Mouse (Mus musculus) fat pad, adult 2 months (tissue): ENCODE data around the gene Rd3l.

Experiments
- DNase-seq: peaks from one replicate; pipeline ENCODE4 v3.0.0-alpha.2; 2011; ENCODE audit warnings: low read depth, low spot score; ENCODE audit errors: extremely low read depth

The Rd3l gene

DNA sequence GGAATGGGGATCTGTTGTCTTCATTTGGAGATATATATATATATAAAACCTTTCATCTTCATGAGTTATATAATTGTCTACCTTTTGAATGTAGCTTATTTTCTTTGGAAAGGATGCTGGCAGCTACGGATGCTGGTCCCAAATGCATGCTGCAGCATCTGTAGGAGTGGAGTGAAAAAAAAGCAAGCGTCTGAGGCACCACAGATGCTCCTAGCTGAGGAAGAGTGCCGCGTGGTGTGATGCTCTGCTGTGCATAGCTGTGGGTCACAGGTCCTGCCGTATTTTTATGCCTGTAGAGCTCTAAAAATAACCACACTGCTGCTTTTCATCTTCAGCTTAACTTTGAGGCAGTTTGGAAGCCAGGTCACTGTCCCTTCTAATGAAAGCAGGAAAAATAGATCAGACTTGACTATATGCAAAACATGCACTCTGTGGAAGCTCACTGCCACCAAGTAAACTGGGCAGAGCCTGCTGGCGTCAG lies at the start of gene Rd3l:
Rd3l (minus strand) TSS at position 431 of the 481 bp plus-strand sequence.
- DNase-seq: no peak

DNA sequence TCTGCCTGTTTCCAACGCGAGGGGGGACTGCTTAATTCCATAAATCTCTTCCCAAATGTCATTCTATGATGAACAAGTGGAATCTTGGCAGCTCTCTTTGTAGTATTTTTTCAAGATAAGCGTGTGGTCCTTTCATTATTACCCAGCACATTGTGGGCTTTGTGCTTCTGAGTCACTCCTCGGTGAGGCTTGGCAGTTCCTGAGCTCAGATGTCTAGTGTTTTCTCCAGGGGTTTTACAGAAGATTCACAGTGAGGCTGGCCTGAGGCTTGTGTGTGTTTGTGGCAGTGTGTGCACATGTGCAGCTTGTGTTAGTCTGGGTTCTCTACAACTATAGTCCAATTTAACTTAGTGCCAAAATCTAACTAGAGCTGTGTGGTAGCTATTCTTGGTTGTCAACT lies 46.3 kb upstream of the Rd3l start:
- no peak for DNase-seq

DNA sequence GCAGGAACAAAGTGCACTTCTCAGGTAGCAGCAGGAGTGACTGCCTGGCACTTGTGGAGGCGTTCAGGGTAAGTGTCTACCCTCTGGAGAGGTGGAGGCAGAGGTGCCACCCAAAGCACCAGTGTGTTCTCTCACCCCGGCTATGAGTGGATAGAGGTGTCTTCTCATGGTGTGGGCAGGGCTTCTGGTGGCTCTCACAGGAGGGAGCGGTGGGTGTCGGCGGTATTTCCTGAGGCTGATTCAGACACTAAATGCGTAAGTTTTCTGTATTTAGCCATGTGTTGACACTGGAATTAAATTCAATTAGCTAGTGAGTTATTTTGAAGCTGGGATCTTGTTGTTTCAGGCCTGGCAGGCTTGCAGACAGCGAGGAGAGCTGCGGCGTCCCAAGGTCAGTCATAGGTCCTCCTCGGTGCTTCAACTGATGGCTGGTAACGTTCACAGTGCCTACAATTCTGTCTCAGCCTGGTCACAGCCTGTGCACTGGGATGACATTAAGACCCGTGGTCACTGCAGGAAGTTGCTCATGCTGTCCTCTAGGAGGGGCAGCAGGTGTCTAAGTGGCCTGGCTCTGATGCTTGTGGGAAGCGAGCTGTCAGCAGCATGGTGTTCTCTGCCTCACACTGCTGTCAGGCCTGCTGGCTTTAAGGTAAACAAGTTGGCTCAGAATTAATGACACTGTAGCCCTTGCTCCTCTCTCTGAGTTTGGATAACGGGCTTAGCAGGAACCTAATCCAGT lies 45.0 kb upstream of the Rd3l start:
- no peak for DNase-seq

DNA sequence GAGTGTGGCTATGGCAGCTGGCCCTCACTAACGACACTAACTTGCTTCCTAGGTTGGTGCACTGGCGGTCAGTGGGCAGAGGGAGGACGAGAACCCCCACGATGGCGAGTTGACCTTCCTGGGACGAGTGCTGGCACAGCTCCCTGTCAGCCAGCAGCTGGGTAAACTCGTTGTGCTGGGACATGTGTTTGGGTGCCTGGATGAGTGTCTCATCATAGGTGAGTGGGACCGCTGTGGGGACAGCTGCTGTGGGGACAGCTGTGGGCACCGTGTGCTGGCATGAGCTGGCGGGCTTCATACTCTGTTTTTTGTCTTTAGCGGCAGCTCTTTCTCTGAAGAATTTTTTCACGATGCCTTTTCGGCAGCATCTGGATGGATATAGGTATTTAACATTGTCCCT lies 44.3 kb upstream of the Rd3l start:
- no peak for DNase-seq

DNA sequence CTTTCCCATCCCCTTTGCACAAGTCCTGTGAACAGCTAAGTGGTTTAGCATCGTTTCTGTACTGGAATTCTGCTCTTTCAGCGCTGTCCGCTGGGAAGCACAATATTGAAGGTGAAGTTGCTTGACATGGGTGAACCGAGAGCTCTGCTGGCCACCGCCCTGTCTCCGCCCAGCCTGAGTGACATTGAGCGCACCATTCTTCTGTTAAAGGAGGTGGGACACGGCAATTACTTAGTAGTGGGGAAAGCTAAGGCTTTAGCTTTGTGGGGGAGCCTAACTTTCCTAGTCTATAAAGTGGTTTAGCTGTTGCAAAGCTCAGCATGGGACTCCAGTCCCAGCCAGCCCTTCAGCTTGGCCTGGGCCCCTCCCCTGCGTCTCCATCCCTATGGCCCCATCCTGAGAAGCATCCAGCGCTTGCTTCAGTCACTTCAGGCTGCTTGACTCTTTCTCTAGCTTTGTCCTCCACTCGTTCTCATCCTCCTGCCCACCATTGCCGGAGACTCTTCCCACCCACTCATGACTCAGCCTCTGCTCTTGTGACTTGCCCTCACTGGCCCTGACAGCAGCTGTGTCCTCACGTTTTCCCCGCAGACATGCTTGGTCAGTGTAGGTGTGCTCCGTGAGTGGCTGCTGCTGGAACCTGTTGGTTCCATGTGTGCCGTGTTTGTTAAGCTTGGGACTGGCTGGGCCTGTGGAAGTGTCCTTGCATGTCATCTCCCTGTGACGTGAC lies 43.6 kb upstream of the Rd3l start:
- DNase-seq: no peak

DNA sequence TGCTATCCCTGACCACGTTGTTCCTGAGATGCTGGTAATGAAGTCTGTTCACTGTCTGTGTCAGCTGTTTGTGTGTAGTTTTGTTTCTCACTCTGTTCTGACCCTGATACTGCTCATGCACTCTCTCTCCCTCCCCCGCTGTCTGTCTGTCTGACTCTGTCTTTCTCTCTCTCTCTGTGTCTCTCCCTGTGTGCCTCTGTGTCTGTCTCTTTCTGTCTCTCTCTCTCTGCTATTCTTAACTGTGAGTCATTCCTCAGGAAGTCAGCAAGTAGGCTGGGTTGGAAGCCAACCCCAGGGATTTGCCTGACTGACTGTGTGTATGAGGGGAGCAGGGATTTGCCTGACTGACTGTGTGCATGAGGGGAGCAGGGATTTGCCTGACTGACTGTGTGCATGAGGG lies 42.2 kb upstream of the Rd3l start:
- DNase-seq: no peak

DNA sequence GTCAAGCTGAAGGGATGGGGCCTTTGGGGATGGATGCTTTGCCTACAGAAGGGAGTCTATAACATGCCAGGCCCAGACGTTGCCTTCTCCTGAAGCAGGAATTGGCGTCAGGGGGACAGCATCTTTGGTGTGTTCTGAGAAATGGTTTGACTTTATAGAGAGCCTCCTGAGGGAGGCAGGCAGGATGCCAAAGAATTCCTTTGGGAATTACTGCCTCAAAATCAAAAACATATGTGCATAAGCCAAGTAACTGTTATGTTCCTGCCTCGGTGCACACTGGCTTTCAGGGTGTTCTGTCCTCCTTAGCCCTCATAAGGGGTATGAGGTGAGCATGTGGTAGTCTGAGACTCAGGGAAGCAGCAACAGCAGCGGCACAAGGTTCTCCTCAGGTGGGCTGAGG lies 35.2 kb upstream of the Rd3l start:
- DNase-seq: no peak

DNA sequence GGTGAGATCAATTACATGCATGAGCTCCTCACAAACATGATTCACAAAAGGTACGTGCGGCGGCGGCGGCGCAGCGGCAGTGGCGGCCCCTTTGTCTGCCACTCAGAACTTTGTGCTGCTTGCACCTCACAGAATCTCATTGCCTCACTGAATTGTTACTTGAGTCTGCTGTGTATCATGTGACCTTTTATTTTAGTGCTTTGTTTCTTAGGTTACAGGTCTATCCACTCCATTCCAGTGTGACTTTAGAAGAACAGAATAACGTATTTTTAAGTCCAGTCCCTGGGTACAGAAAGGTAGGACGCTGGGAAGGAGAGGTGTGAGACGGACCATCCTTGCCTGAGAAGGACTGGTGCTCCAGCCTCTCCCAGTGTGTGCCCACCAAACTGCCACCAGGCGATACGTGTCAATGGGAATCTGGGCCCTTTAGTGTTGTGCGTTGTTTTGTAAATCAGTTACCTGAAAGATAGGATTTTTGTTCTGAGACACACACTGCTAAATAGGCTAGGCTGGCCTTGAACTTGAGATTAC lies 32.2 kb upstream of the Rd3l start:
- no peak for DNase-seq

DNA sequence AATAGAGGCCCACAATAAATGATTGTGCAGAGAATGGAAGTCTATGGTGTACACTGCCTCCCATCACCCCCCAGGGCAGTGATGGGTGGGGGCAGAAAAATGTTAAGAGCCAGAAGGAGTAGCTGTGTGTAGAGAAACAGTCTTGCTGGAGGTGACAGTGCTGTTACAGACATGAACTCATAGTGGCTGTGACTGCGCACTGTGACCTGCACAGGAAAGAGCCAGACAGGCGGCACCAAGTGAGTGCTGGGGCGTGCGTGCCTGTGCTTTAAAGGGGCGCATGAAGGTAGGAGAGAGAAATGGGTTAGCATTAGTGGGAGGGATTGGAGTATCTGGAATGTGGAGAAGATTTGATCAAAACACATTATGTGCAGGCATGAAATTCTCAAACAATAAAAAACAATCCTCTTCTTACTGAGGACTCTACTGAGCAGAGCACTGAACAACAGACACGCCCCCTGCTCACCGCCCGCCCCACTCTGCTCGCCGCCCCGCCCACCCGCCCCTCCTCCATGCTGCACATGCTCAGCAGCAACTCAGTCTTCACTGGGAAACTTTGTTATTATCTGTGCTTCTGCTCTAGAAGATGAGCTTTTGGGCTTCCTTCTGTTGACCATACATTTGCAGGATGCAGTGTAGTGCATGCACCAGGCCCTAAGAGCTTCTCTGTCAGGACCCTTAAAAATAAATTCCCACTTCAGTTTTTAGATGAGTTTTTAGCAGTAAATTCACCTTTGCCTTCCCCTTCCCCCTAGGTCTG lies 31.6 kb upstream of the Rd3l start:
- DNase-seq: no peak

DNA sequence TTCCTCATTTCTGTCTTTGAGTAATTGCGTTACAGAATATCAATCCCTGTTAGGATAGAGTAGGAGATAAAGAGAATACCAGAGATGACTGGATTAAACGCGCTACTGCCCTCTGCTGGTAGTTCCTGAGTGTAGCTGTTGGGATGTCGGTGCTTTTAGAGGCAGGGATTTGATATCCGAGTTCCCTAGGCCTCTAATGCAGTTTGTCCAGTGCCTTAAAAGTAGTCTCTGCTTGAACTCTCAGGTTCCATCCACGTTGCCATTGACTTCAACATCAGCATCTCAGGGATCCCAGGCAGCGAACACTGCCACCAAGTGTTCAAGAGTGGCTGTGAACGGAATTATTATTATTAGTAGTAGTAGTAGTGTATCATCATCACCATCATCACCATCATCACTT lies 20.1 kb upstream of the Rd3l start:
- DNase-seq: no peak

DNA sequence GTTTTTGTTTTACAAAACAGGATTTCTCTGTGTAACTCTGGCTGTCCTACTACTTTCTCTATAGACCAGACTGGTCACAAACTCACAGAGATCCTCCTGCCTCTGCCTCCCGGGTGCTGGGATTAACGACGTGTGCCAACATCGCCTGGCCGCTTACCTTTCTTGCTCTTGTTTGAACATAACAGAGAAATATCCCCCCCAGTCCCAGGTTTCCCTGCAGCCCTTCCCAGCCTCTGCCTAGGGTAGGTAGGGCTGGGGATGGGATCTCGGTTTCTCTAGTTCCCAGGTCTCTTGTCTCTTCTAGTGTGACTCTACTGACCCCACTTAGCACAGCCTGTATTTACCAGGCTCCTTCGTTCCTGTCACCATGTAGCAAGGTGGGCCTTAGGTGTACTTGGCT lies 18.6 kb upstream of the Rd3l start:
- DNase-seq: no peak

DNA sequence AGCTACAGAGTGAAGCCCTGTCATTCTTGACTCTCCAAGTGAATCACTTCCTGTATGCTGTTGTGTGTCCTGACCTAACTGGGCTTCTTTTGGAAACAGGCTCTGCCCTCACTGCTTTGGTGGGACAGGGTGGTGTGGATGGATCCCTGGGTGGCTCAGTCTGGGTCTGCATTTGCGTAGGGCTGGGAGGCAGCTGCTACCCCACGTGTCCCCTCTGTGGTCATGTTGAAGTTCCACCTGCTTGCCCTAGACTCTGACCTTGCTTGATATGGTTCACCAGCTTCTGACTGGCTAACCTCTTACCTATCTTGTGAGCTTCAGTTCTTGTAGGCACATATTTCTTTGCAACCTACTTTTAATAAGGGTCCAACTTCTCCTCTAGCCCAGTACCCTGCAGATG lies 14.0 kb upstream of the Rd3l start:
- DNase-seq: no peak

DNA sequence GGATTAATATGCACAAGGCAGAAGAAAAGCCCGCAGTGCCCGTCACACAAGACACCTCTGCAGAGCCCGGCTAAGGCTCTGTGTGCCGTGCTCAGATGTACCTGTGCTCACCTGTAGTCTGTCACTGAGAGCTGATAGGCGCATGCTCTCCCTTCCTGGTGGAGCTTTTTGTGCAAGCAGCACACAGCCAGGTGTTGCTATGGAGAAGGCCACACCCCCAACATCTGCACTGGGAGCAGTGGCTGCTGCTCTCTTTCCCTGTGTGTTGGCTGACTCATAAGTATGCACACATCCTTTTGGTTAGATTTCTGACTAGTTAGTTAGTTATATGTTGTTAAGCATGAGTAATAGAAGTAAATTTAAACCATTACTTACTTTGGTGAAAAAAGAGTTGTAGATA lies 11.5 kb upstream of the Rd3l start:
- DNase-seq: no peak

DNA sequence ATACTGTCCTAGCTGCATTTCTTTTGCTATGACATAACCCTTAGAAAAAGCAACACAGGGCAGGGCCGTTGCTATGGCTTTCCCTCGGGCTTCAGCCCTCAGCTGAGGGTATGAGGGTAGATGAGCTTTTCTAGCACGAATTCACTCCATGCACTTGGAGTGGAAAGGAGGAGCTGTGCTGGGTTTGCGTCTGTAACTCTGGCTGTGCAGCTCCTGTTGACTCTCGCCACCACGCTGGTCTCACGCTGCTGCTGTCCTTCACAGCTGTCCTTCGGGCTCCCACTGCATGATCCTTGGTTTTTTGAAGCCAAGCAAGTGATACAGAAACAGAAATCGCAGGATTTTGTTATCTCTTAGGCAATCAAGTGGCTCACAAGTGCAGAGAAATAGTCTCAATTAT lies 5.6 kb upstream of the Rd3l start:
- no peak for DNase-seq

DNA sequence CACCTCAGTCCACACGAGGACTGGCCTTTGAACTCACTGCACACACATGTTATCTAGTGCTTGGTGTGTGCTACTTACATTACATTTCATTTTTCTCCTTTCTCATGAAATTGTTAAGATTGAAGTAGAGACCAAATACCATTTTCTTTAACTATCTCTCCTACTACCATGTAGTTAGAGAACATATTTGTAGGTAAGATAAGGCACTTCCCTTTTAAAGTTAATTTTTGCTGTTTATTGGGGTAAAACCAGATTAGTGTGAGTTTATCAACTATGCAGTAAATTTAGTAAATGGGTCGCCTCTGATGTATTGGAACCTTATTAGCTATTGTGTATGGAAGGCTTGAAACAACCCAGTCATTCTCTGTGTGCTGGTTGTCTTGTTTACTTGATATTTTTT lies 2.0 kb upstream of the Rd3l start:
- no peak for DNase-seq

DNA sequence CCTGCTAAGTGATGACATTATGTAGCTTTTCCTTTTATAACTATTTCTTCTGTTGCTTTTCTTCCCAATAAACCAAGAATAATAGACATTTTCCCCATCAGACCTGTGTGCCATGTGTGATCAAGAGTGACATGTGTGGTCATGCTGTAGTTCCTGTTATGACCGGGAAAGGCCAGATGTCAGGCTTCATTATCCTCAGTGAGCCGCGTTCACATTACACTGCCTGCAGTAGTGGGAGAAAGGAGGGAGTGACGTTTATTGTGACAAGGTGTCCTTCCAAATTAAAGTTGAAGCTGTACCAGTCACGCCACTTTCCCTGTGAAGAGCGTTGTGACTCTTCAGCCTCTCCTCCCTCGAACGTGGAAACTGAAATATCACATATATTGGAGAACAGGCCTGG lies 714 bp upstream of the Rd3l start:
- DNase-seq: no peak

DNA sequence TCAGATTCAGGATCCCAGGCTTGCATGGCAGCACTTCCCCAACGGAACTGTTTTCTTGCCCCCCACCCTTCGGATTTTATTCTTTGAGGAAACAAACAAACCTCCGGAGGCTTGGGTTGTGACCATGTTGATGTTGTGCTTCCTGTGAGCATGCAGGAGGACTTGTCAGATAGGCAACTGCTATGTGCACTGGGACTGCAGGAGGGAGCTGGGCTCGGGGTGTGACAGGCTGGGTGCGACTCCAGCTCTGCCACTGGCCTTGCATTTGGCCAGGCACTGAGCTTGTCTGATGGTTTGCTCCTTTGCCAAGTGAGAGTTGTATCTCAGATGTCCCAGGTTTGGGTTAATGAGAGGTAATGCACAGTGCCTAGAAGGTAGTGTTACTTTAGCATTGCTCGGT lies 2.8 kb downstream of the Rd3l start:
- no peak for DNase-seq

DNA sequence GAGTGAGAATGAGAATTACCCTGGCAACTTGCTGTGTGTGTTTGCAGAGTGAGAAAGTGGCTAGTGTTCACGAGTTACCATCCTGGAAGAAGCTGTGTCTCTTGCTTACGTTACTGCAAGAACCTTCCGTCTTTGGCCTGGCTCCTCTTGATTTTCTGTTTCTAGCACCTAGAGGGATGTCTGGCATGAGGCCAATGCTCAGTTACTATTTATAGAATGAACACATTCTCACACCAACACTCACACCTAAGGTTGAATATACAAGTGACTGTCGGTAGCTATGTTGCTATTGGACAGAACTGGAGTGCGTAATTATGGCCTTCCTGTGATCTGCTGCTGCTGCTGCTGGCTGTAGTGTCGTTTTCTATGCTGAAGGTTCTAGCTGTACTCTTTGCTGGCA lies 4.0 kb downstream of the Rd3l start:
- no peak for DNase-seq

DNA sequence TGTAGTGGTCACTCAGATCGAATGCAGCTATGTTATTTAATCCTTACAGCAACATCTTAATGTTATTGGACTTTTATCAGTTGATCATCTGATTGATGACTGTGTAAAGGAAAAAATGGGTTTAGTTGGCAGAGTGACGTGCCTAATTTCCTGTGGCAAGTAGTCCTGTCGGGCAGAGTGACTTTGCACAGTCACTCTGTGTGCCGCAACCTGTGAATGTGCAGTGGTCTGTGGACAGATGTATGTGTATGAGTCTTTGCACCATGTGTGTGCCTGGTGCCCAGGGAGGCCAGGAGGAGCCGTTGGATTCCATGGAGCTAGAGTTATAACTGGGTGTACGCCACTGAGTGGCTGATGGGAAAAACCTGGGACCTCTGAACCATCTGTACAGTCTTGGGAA lies 6.5 kb downstream of the Rd3l start:
- DNase-seq: no peak

DNA sequence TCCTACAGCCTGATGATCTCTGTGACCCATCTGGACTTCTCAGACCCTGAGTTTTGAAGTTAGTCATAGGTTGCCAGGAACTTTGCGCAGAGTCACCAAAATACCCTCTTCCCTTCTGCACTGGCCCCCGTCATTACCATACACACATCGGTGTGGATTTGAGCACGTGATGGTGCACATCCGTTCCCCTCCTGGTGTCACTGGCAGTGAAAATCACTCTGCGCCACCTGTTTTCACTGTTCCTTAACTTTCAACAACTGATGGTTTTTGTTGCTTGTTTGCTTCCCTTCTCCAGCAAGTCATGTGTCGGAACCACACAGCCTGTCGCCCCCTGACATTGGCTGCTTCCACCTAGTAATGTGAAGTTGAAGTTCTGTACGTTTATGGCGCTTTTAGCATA lies 8.6 kb downstream of the Rd3l start:
- no peak for DNase-seq

DNA sequence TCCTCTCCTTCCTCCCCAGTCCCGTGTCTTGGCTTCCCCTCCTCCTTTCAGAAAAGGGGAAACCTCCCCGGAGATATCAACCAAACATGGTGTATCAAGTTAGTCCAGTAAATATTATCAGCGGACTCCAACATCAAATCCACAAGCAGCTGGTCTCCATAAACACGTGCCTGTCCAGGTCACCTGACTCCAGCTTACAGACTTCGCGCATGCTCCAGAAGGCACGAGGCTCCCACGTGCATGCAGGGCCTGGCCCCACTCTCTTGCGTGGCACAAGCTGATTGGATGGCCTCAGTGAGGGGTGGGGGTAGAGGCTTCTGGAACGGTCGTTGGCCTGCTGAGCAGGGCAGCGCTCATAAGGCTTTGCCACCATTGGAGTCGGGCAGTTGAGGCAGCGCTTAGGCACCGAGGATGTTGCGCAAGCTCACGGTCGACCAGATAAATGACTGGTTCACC lies 9.9 kb downstream of the Rd3l start, which contains the start of gene Tdrd9:
Tdrd9 (plus strand) TSS at position 329 of the 456 bp plus-strand sequence.
- DNase-seq: no peak
